9 mouse cellular contexts compared by ENCODE assay signal in the genomic region with DNA sequence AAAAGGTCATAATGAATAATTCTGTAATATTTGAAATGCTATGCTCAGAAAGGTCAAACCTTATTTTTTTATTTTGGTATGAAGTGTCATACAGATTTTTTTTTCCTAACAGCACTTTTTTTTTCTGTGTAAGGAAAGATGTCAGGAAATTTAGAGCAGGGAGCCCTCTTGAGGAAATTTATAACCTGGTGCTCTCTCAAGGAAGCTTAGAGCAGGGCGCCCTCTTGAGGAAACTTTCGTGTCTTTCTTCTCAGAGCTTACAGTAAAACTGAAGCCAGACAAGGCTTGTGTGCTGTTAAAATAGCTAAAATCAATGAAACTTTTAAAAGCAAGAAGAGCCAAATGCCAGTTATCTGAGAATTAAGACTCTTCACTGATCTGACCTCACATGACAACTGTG.
DNase-seq lines count a peak whose midpoint lies in the region; ATAC-seq and TF ChIP-seq lines count a peak whose summit lies in the region.
"Had no signal": no experiment of that assay in that cellular context is flagged by ENCODE, and none has a peak within 500 bp of the region (broad histone marks: within the 10 kb centered on the region; RNA-seq: fewer than 3 reads in every experiment).

No protein-coding gene starts in this region.

- no peak overlapping the region for H3K4me3 ChIP-seq in heart, adult 2 months
- no peak overlapping the region for H3K4me3 ChIP-seq in heart, embryonic 10.5 days
- no peak overlapping the region for H3K4me3 ChIP-seq in embryonic facial prominence, embryonic 14.5 days (ENCODE audit: low read depth, low read length)
- H3K4me3 ChIP-seq in left cerebral cortex, adult 2 months, result no peak overlapping the region
- H3K4me3 ChIP-seq in midbrain, embryonic 16.5 days (ENCODE audit: low read depth, low read length), result no peak overlapping the region
- H3K4me3 ChIP-seq: limb, embryonic 13.5 days had no signal

- peak; percentile 36 to 61 for DNase-seq in heart, adult 2 months
- no peak for DNase-seq in heart, embryonic 10.5 days (ENCODE audit: low spot score)
- peak; percentile 76 to 79 for DNase-seq in adrenal gland, postnatal 36 days
- peak; percentile 92 for DNase-seq in embryonic facial prominence, embryonic 14.5 days (ENCODE audit: low spot score)
- peak; percentile 59 to 71 for DNase-seq in heart, postnatal 36 days
- peak; percentile 69 to 73 for DNase-seq in left cerebral cortex, adult 2 months (ENCODE audit: extremely low spot score in 1 of 2, low spot score in 2 of 2)
- DNase-seq in testis, postnatal 10 days (ENCODE audit: low spot score), result peak; percentile 84

- WGBS in heart, adult 2 months, result 6% methylated on average over 2 of the region's 2 CpGs
- WGBS in heart, embryonic 10.5 days, result 6% methylated on average over 2 of the region's 2 CpGs
- 4% methylated on average over 2 of the region's 2 CpGs for WGBS in embryonic facial prominence, embryonic 14.5 days
- WGBS in midbrain, embryonic 16.5 days, result 2% methylated on average over 2 of the region's 2 CpGs

- no peaks in the 10 kb centered on the region for H3K79me2 ChIP-seq in heart, adult 2 months (replicated peaks; ENCODE audit: control insufficient read depth, insufficient read depth, low read length)

- H3K27ac ChIP-seq in heart, adult 2 months, result no peak overlapping the region
- H3K27ac ChIP-seq in heart, embryonic 10.5 days, result no peak overlapping the region
- H3K27ac ChIP-seq in embryonic facial prominence, embryonic 14.5 days (replicated peaks; ENCODE audit: low read depth, low read length), result no peak overlapping the region
- no peak overlapping the region for H3K27ac ChIP-seq in left cerebral cortex, adult 2 months
- H3K27ac ChIP-seq in midbrain, embryonic 16.5 days (ENCODE audit: low read length), result no peak overlapping the region
- H3K27ac ChIP-seq: limb, embryonic 13.5 days had no signal

- H3K27me3 ChIP-seq in heart, adult 2 months (ENCODE audit: control insufficient read depth, insufficient read depth, low read length), result no peaks in the 10 kb centered on the region
- H3K27me3 ChIP-seq in heart, embryonic 10.5 days (ENCODE audit: insufficient read depth, poor library complexity, severe bottlenecking), result no peaks in the 10 kb centered on the region
- no peaks in the 10 kb centered on the region for H3K27me3 ChIP-seq in embryonic facial prominence, embryonic 14.5 days (replicated peaks; ENCODE audit: control insufficient read depth, insufficient read depth, low read length)
- H3K27me3 ChIP-seq in midbrain, embryonic 16.5 days (ENCODE audit: control insufficient read depth, insufficient read depth, low read depth, low read length), result no peaks in the 10 kb centered on the region
- H3K27me3 ChIP-seq: limb, embryonic 13.5 days had no signal

- no peak for TF ChIP-seq POLR2A in heart, adult 2 months (IDR thresholded peaks at IDR 0.05; ENCODE audit: insufficient read depth, low read depth, low read length)

- no peak for ATAC-seq in embryonic facial prominence, embryonic 14.5 days (ENCODE audit: low read depth)
- peak; percentile 77 for ATAC-seq in midbrain, embryonic 16.5 days

- intact Hi-C loops in heart, adult 2 months (cut with DNase I), result loop anchor here (1.0 to 5.0 kb wide), 2 partner anchors 156 to 959 kb away; no protein-coding TSS in a partner anchor
- intact Hi-C loops in heart, postnatal 36 days (cut with DNase I), result loop anchor here (1.0 to 2.0 kb wide), 3 partner anchors 156 to 960 kb away; no protein-coding TSS in a partner anchor
- intact Hi-C loops in left cerebral cortex, adult 2 months (cut with DNase I), result loop anchor here (1.0 to 5.0 kb wide), 7 partner anchors 65 to 964 kb away; no protein-coding TSS in a partner anchor

- H3K9me3 ChIP-seq in heart, embryonic 10.5 days, result no peaks in the 10 kb centered on the region
- H3K9me3 ChIP-seq in embryonic facial prominence, embryonic 14.5 days (ENCODE audit: control insufficient read depth, low read length), result no peaks in the 10 kb centered on the region
- H3K9me3 ChIP-seq in midbrain, embryonic 16.5 days (replicated peaks; ENCODE audit: control insufficient read depth, low read length, poor library complexity, severe bottlenecking), result no peaks in the 10 kb centered on the region; the same call in 1 of the 2 replicates

- no peak for TF ChIP-seq EP300 in heart, adult 2 months (IDR thresholded peaks at IDR 0.05; ENCODE audit: insufficient read depth, low read depth, low read length)

- H3K36me3 ChIP-seq in heart, adult 2 months (ENCODE audit: control insufficient read depth, insufficient read depth, low read length), result no peaks in the 10 kb centered on the region
- no peaks in the 10 kb centered on the region for H3K36me3 ChIP-seq in heart, embryonic 10.5 days
- H3K36me3 ChIP-seq in embryonic facial prominence, embryonic 14.5 days (ENCODE audit: control insufficient read depth, insufficient read depth, low read length), result 0 out of 2 replicates have a peak, but pooled peaks cover 3% of the 10 kb centered on the region
- no peaks in the 10 kb centered on the region for H3K36me3 ChIP-seq in midbrain, embryonic 16.5 days (ENCODE audit: control insufficient read depth, insufficient read depth, low read length)
- H3K36me3 ChIP-seq: limb, embryonic 13.5 days had no signal

- TF ChIP-seq CTCF in heart, adult 2 months (IDR thresholded peaks at IDR 0.05), result peak; percentile 88
- TF ChIP-seq CTCF in left cerebral cortex, adult 2 months (IDR thresholded peaks at IDR 0.05), result peak; percentile 87

- no peak overlapping the region for H3K4me2 ChIP-seq in embryonic facial prominence, embryonic 14.5 days (ENCODE audit: low read depth, low read length)
- no peak overlapping the region for H3K4me2 ChIP-seq in midbrain, embryonic 16.5 days (ENCODE audit: low read length)
- H3K4me2 ChIP-seq: limb, embryonic 13.5 days had no signal

- H3K9ac ChIP-seq in heart, adult 2 months (ENCODE audit: low read depth, low read length), result no peak overlapping the region
- H3K9ac ChIP-seq in embryonic facial prominence, embryonic 14.5 days (ENCODE audit: low read depth, low read length), result no peak overlapping the region
- no peak overlapping the region for H3K9ac ChIP-seq in midbrain, embryonic 16.5 days (ENCODE audit: low read depth, low read length)
- H3K9ac ChIP-seq: limb, embryonic 13.5 days had no signal

- H3K4me1 ChIP-seq in heart, adult 2 months (ENCODE audit: control insufficient read depth, insufficient read depth, low read length), result no peaks in the 10 kb centered on the region
- no peaks in the 10 kb centered on the region for H3K4me1 ChIP-seq in heart, embryonic 10.5 days
- no peaks in the 10 kb centered on the region for H3K4me1 ChIP-seq in embryonic facial prominence, embryonic 14.5 days (ENCODE audit: control insufficient read depth, insufficient read depth, low read length)
- no peaks in the 10 kb centered on the region for H3K4me1 ChIP-seq in midbrain, embryonic 16.5 days (ENCODE audit: control insufficient read depth, insufficient read depth, low read length)
- H3K4me1 ChIP-seq: limb, embryonic 13.5 days had no signal
